Mouse (Mus musculus): ENCODE measurements at regions not wholly inside any gene's neighbourhood (a gene's known extent, or its start where the extent isn't known, plus 50 kb on each side); places are given as distances from the start of the nearest gene placed in this dataset.
A peak's percentile ranks its signal among the peaks of the same experiment; 100 is the strongest.

DNA sequence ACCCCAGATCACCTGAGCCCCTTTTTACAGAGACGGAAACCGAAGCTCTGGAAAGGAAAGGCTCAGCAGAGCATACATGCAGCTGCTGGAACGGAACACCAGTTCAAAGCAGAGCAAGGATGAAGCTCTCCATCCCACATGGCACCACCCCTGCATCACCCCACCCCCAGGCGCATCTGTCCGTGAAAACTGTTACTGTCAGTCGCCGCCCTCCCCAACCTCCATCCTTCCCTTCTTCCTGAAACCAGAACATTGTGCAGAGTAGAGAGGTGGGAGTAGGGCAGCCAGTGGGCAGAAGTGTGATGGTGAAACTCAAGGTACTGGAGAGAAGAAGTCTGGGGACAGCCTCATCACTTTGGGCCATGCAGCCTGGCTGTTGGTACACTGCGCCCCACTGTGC lies 84.6 kb downstream of the Rplp1 start:
- H3K4me3 ChIP-seq (ENCODE audit: low read depth, low read length) = no peak overlapping the region
- no peaks in the 10 kb centered on the region for H3K27me3 ChIP-seq (replicated peaks; ENCODE audit: control insufficient read depth, insufficient read depth, low read length)
- no peak overlapping the region for H3K9ac ChIP-seq (ENCODE audit: low read length)
- ATAC-seq = no peak
- H3K27ac ChIP-seq (ENCODE audit: low read depth, low read length) = no peak overlapping the region
- 89% methylated on average over 8 of the region's 8 CpGs for WGBS
- 0 out of 2 replicates have a peak, but pooled peaks cover 3% of the 10 kb centered on the region for H3K4me1 ChIP-seq (ENCODE audit: control insufficient read depth, insufficient read depth, low read length)
- H3K4me2 ChIP-seq (ENCODE audit: low read length) = no peak overlapping the region
- no peaks in the 10 kb centered on the region for H3K9me3 ChIP-seq (replicated peaks; ENCODE audit: control insufficient read depth, low read length)
- H3K36me3 ChIP-seq (ENCODE audit: control insufficient read depth, insufficient read depth, low read length) = no peaks in the 10 kb centered on the region
- DNase-seq (ENCODE audit: low spot score) = no peak

DNA sequence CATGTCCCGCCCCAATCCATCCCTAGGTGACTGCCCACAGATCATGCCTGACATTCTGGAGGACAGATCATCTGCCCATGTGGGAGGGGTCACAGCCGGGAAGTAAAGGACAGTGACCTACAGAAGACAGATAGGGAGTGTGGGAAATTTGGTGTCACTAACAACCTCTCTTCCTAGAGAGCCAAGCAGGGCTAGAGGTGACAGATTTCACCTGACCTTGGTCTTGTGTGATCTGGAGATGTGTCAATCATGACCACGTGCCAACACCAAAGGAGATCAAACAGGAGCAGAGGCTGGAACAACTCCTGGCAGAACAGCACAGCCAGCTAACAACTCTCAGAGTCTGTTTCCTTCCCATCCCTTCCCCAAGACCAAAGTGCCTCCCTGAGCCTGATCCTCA lies 85.0 kb downstream of the Rplp1 start:
- H3K9ac ChIP-seq (ENCODE audit: low read length) = no peak overlapping the region
- H3K4me1 ChIP-seq (ENCODE audit: control insufficient read depth, insufficient read depth, low read length) = 0 out of 2 replicates have a peak, but pooled peaks cover 3% of the 10 kb centered on the region
- no peak overlapping the region for H3K4me3 ChIP-seq (ENCODE audit: low read depth, low read length)
- no peak overlapping the region for H3K27ac ChIP-seq (ENCODE audit: low read depth, low read length)
- H3K9me3 ChIP-seq (replicated peaks; ENCODE audit: control insufficient read depth, low read length) = no peaks in the 10 kb centered on the region
- WGBS = 83% methylated on average over 3 of the region's 3 CpGs
- DNase-seq (ENCODE audit: low spot score) (no peak), ATAC-seq (no peak)
- H3K4me2 ChIP-seq (ENCODE audit: low read length) = no peak overlapping the region
- no peaks in the 10 kb centered on the region for H3K36me3 ChIP-seq (ENCODE audit: control insufficient read depth, insufficient read depth, low read length)
- H3K27me3 ChIP-seq (replicated peaks; ENCODE audit: control insufficient read depth, insufficient read depth, low read length) = no peaks in the 10 kb centered on the region

DNA sequence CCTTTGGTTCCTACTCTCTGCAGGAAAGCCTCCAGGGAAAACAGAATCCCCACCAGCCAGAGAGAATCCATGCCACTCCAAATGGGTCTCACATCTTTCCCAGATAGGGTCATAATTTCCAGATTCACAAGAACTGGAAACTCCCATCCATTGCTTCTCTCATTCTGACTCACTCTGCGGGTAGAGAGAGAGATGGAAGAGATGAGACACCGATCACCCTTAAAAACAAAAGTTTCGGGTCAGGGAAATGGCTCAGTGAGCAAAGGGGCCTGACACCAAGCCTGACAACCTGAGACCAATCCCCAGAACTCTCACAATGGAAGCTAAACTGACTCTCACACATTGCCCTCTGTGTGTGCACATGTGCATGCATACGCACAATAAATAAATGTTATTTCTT lies 86.6 kb downstream of the Rplp1 start:
- no peaks in the 10 kb centered on the region for H3K36me3 ChIP-seq (ENCODE audit: control insufficient read depth, insufficient read depth, low read length)
- ATAC-seq = no peak

DNA sequence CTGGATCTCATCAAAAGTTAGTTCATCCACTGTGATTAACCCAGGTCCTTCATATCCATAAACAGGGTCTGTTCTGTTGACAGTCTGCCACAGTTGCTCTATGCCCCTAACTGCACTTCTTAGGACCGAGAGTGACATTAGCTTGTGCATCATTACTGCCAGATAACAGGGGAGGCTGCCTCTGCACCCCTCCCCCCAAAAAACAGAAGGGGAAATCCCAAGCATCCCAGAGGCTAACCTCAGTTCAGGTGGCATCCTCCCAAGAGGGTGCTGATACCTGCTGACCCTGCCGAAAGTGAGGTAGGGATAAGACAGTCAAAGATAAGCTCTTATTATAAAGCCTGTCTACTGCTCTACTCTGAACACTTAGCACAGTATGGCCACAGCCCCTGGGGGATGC lies 87.3 kb downstream of the Rplp1 start:
- H3K9ac ChIP-seq (ENCODE audit: low read length) = no peak overlapping the region
- H3K36me3 ChIP-seq (ENCODE audit: control insufficient read depth, insufficient read depth, low read length) = no peaks in the 10 kb centered on the region
- H3K4me2 ChIP-seq (ENCODE audit: low read length) = no peak overlapping the region
- 92% methylated on average over 2 of the region's 2 CpGs for WGBS
- DNase-seq (ENCODE audit: low spot score) (no peak), ATAC-seq (no peak)
- H3K27me3 ChIP-seq (replicated peaks; ENCODE audit: control insufficient read depth, insufficient read depth, low read length) = no peaks in the 10 kb centered on the region
- H3K27ac ChIP-seq (ENCODE audit: low read depth, low read length) = no peak overlapping the region
- H3K4me3 ChIP-seq (ENCODE audit: low read depth, low read length) = no peak overlapping the region
- 0 out of 2 replicates have a peak, but pooled peaks cover 3% of the 10 kb centered on the region for H3K4me1 ChIP-seq (ENCODE audit: control insufficient read depth, insufficient read depth, low read length)
- no peaks in the 10 kb centered on the region for H3K9me3 ChIP-seq (replicated peaks; ENCODE audit: control insufficient read depth, low read length)

More for the DNA sequence above, 86.6 kb downstream of the Rplp1 start:
- H3K4me1 ChIP-seq (ENCODE audit: control insufficient read depth, insufficient read depth, low read length) = 0 out of 2 replicates have a peak, but pooled peaks cover 3% of the 10 kb centered on the region
- no peak overlapping the region for H3K27ac ChIP-seq (ENCODE audit: low read depth, low read length)
- no peak overlapping the region for H3K4me2 ChIP-seq (ENCODE audit: low read length)
- DNase-seq (ENCODE audit: low spot score) = no peak
- no peak overlapping the region for H3K4me3 ChIP-seq (ENCODE audit: low read depth, low read length)
- H3K9ac ChIP-seq (ENCODE audit: low read length) = no peak overlapping the region
- H3K27me3 ChIP-seq (replicated peaks; ENCODE audit: control insufficient read depth, insufficient read depth, low read length) = no peaks in the 10 kb centered on the region
- WGBS = 96% methylated on average over 4 of the region's 4 CpGs
- H3K9me3 ChIP-seq (replicated peaks; ENCODE audit: control insufficient read depth, low read length) = no peaks in the 10 kb centered on the region

DNA sequence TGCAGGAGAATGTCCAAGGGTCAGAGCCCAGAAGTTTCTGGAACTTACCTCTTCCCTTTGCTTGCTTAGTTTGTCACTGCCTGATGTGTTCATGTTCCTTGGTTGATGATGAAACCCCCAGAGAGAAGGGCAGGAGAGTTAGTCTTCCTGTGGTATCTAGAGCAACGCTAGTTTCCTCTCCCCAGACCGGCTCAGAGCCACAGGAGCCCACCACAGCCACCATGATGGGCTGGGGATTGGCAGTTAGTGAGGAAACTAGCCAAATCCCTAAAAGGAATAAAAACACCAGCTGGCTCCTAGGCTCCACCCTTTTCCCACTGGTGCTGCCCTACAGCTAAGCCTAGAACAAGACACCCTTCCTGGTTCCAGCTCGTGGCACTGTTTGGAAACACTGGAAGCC lies 87.9 kb downstream of the Rplp1 start:
- Histone ChIP-seq H3K27me3 (replicated peaks; ENCODE audit: control insufficient read depth, insufficient read depth, low read length) (no peaks in the 10 kb centered on the region), H3K9ac (ENCODE audit: low read length) (no peak overlapping the region), H3K4me2 (ENCODE audit: low read length) (no peak overlapping the region), H3K27ac (ENCODE audit: low read depth, low read length) (no peak overlapping the region), H3K4me1 (ENCODE audit: control insufficient read depth, insufficient read depth, low read length) (0 out of 2 replicates have a peak, but pooled peaks cover 3% of the 10 kb centered on the region), H3K4me3 (ENCODE audit: low read depth, low read length) (no peak overlapping the region), H3K9me3 (replicated peaks; ENCODE audit: control insufficient read depth, low read length) (no peaks in the 10 kb centered on the region), H3K36me3 (ENCODE audit: control insufficient read depth, insufficient read depth, low read length) (no peaks in the 10 kb centered on the region)
- 62% methylated on average over 3 of the region's 3 CpGs for WGBS
- no peak for ATAC-seq
- peak; percentile 31 for DNase-seq (ENCODE audit: low spot score)

DNA sequence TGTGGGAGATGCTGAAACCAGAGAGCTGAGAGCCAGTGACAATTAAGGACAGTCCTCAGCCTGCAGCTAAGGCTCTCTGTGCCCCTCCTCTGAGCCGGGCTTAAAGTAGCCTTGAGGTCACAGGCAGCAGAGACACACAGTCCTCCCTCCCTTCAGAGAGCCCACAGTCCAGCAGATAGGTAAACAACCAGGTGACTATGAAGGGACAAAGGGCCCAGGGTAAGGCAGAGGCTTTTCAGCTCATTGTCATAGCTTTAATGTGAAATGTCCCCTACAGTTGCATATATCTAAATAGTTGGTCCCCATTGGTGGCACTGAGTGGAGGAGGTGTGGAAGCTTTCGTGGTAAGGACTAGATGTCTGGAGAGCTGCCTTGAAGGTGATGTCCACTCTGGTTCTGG lies 88.5 kb downstream of the Rplp1 start:
- no peak overlapping the region for H3K9ac ChIP-seq (ENCODE audit: low read length)
- 75% methylated on average over 2 of the region's 2 CpGs for WGBS
- H3K4me1 ChIP-seq (ENCODE audit: control insufficient read depth, insufficient read depth, low read length) = 0 out of 2 replicates have a peak, but pooled peaks cover 3% of the 10 kb centered on the region
- H3K4me3 ChIP-seq (ENCODE audit: low read depth, low read length) = no peak overlapping the region
- H3K36me3 ChIP-seq (ENCODE audit: control insufficient read depth, insufficient read depth, low read length) = no peaks in the 10 kb centered on the region
- no peak for ATAC-seq
- H3K27ac ChIP-seq (ENCODE audit: low read depth, low read length) = no peak overlapping the region
- H3K4me2 ChIP-seq (ENCODE audit: low read length) = no peak overlapping the region
- H3K9me3 ChIP-seq (replicated peaks; ENCODE audit: control insufficient read depth, low read length) = no peaks in the 10 kb centered on the region
- no peaks in the 10 kb centered on the region for H3K27me3 ChIP-seq (replicated peaks; ENCODE audit: control insufficient read depth, insufficient read depth, low read length)
- no peak for DNase-seq (ENCODE audit: low spot score)

DNA sequence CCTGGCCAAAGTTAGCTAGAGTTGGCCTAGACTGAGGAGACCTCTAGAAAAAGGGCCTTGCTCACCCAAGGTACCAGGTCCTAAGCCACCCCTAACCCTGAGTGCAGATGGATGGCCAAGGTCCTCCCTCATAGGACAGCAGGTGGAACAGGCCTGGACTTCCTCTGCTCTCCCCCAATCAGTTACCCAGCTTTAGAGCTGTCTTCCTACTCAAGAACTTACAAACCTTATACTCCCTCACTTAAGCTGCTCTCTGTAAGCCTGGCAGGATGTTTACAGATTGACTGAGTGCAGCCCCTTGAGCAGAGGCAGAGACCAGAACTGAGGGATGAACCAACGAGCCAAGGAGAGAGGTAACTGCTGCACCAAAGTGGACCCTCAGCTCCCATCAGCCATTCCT lies 94.5 kb downstream of the Rplp1 start:
- no peak for DNase-seq (ENCODE audit: low spot score)
- Histone ChIP-seq H3K4me1 (ENCODE audit: control insufficient read depth, insufficient read depth, low read length) (no peaks in the 10 kb centered on the region), H3K27ac (ENCODE audit: low read depth, low read length) (no peak overlapping the region), H3K4me2 (ENCODE audit: low read length) (no peak overlapping the region), H3K4me3 (ENCODE audit: low read depth, low read length) (no peak overlapping the region), H3K27me3 (replicated peaks; ENCODE audit: control insufficient read depth, insufficient read depth, low read length) (no peaks in the 10 kb centered on the region), H3K9ac (ENCODE audit: low read length) (no peak overlapping the region), H3K36me3 (ENCODE audit: control insufficient read depth, insufficient read depth, low read length) (no peaks in the 10 kb centered on the region), H3K9me3 (replicated peaks; ENCODE audit: control insufficient read depth, low read length) (no peaks in the 10 kb centered on the region)
- no peak for ATAC-seq
- WGBS = 85% methylated on average over 1 of the region's 1 CpGs

DNA sequence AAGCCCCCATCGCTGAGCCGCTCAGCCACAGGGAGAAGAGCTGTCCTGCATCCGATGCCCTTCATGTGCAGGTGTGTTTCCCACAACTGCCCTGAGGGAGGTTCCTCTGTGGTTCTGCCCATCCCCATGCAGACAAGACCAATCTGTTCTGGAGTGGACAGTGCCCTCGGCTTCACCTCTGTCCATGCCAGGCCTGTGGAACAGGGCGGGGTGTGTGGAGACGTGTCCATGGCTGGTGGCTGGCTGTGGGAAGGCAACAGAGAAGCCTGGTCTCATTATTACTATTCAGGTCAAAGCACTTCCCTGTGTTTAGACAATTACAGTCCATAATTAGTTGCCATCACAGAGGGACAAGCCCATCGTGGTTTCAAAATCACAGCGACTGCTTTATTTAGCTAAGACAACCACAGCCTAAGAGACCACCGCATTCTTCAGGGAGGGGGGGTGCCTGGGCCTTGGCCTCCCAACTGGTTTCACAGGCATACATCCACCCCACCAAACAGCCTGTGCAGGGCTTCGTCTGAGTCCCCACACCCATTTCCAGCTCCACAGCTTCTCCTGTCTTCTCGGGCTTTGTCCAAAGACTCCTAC lies 97.7 kb downstream of the Rplp1 start:
- ATAC-seq = no peak
- Histone ChIP-seq H3K9ac (ENCODE audit: low read length) (no peak overlapping the region), H3K4me3 (ENCODE audit: low read depth, low read length) (no peak overlapping the region), H3K4me1 (ENCODE audit: control insufficient read depth, insufficient read depth, low read length) (no peaks in the 10 kb centered on the region), H3K36me3 (ENCODE audit: control insufficient read depth, insufficient read depth, low read length) (no peaks in the 10 kb centered on the region), H3K27ac (ENCODE audit: low read depth, low read length) (no peak overlapping the region), H3K4me2 (ENCODE audit: low read length) (no peak overlapping the region), H3K27me3 (replicated peaks; ENCODE audit: control insufficient read depth, insufficient read depth, low read length) (no peaks in the 10 kb centered on the region), H3K9me3 (replicated peaks; ENCODE audit: control insufficient read depth, low read length) (no peaks in the 10 kb centered on the region)
- DNase-seq (ENCODE audit: low spot score) = no peak
- 64% methylated on average over 11 of the region's 11 CpGs for WGBS

DNA sequence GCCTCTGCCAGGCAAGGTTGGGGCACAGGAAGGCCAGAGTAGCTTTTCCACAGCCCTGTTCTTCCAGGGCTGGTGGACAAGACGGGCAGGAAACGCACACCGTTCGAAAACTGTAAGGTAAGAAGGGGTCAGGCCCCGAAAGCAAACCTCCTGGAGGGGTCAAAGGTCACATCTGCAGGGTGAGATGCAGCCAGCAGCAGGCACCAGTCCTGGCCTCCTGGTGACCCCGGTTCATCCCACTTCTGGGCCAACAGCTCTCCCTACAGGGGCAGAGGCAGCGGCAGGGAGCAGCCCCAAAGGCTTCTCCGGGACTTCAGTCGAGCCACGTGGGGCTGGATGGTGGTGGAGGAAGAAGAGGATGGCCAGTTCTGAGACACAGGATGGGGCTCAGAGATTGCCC lies 98.3 kb downstream of the Rplp1 start:
- H3K27ac ChIP-seq (ENCODE audit: low read depth, low read length) = no peak overlapping the region
- H3K9ac ChIP-seq (ENCODE audit: low read length) = no peak overlapping the region
- H3K36me3 ChIP-seq (ENCODE audit: control insufficient read depth, insufficient read depth, low read length) = no peaks in the 10 kb centered on the region
- H3K27me3 ChIP-seq (replicated peaks; ENCODE audit: control insufficient read depth, insufficient read depth, low read length) = no peaks in the 10 kb centered on the region
- H3K9me3 ChIP-seq (replicated peaks; ENCODE audit: control insufficient read depth, low read length) = no peaks in the 10 kb centered on the region
- 67% methylated on average over 10 of the region's 10 CpGs for WGBS
- no peak overlapping the region for H3K4me2 ChIP-seq (ENCODE audit: low read length)
- no peaks in the 10 kb centered on the region for H3K4me1 ChIP-seq (ENCODE audit: control insufficient read depth, insufficient read depth, low read length)
- H3K4me3 ChIP-seq (ENCODE audit: low read depth, low read length) = no peak overlapping the region
- no peak for DNase-seq (ENCODE audit: low spot score)
- ATAC-seq = no peak

Data from forebrain, embryonic 14.5 days (tissue).